Mouse (Mus musculus): ENCODE data around the gene Slc13a5. TPM values are rescaled to one million over a fixed set of nuclear protein-coding genes. Genes with fewer than 3 reads are reported as not detected.

Gene Slc13a5
- polyA plus RNA-seq, 1 experiment = 16.7 TPM

GRCm38 (mm10) chr11:72287543-72287942 is 20.5 kb upstream of the Slc13a5 start:
- peaks cover 3% of the 10 kb centered on the region; the same call in 1 of the 2 replicates for H3K4me1 ChIP-seq (ENCODE audit: control insufficient read depth, insufficient read depth, low read length)
- no peak overlapping the region for H3K27ac ChIP-seq (ENCODE audit: insufficient read depth, low read length)
- TF ChIP-seq POLR2A (IDR thresholded peaks at IDR 0.05; ENCODE audit: extremely low read depth, insufficient read depth, low read length) = no peak
- no peak overlapping the region for H3K4me3 ChIP-seq (ENCODE audit: insufficient read depth, low read length)

DNA sequence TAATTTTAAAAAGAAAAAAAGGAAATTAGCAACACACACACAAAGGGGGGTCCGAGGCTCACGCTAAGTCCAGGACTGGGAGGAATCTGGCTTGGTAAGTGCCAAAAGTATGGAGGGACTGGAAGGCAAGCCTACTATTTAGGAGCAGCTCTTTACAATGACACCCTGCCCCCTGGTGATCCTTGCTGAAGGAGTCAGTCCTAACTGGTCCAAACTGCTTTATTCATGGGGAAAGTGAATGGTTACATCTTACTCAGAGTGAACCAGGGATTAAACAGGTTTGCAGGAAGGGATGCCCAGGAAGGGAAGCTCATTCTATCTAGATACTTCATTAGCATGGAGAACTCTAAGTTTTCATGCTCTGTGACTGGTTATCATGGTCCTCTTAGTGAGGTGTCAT is 20.1 kb upstream of the Slc13a5 start:
- Histone ChIP-seq H3K27ac (ENCODE audit: insufficient read depth, low read length) (no peak overlapping the region), H3K4me3 (ENCODE audit: insufficient read depth, low read length) (no peak overlapping the region), H3K4me1 (ENCODE audit: control insufficient read depth, insufficient read depth, low read length) (peaks cover 3% of the 10 kb centered on the region; the same call in 1 of the 2 replicates)
- no peak for TF ChIP-seq CTCF (IDR thresholded peaks at IDR 0.05; ENCODE audit: extremely low read depth, insufficient read depth, low read length)
- no peak for TF ChIP-seq POLR2A (IDR thresholded peaks at IDR 0.05; ENCODE audit: extremely low read depth, insufficient read depth, low read length)

DNA sequence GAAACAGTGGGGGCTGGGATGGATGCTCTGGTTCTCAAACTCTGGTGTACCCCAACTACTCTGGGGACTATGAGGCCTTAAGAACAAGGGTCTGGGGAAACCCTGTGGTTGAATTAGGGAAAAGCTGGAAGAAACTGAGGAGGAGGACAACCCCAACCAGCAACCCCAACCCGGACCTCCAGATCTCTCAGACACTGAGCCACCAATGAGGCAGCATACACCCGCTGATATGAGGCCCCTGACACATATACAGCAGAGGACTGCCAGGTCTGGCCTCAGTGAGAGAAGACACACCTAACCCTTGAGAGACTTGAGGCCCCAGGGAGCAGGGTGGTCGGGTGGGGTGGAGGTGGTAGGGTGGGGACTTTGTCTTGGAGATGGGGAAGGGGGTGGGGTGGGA is 19.6 kb upstream of the Slc13a5 start:
- H3K4me3 ChIP-seq (ENCODE audit: insufficient read depth, low read length) = no peak overlapping the region
- no peak overlapping the region for H3K27ac ChIP-seq (ENCODE audit: insufficient read depth, low read length)
- no peak for TF ChIP-seq POLR2A (IDR thresholded peaks at IDR 0.05; ENCODE audit: extremely low read depth, insufficient read depth, low read length)
- no peak for TF ChIP-seq CTCF (IDR thresholded peaks at IDR 0.05; ENCODE audit: extremely low read depth, insufficient read depth, low read length)
- H3K4me1 ChIP-seq (ENCODE audit: control insufficient read depth, insufficient read depth, low read length) = peaks cover 3% of the 10 kb centered on the region; the same call in 1 of the 2 replicates

DNA sequence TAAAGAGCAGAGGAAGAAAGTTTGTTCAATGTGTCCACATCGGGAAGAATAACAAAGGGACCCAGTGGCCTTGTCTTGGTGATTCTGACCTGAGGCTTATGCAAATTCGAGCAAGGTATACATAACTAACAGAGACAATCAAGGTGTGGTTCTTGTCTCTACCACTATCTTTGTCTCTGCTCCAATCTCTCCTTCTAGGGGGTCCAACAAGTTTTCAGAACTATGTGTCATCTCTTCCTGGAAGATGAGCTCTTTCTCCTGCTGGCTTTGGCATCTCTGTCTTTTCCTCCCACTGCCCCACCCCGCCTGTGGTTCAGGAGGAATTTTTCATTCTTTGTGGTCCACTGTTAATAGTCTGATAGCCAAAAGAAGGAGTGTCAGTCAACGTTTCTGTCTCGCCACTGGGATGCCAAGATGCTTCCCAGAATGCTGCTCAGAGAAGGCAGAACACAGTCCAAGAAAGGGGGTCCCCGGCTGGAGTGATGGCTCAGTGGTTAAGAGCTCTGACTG is 19.0 kb upstream of the Slc13a5 start:
- peaks cover 3% of the 10 kb centered on the region; the same call in 1 of the 2 replicates for H3K4me1 ChIP-seq (ENCODE audit: control insufficient read depth, insufficient read depth, low read length)
- TF ChIP-seq CTCF (IDR thresholded peaks at IDR 0.05; ENCODE audit: extremely low read depth, insufficient read depth, low read length) (no peak), POLR2A (IDR thresholded peaks at IDR 0.05; ENCODE audit: extremely low read depth, insufficient read depth, low read length) (no peak)
- no peak overlapping the region for H3K27ac ChIP-seq (ENCODE audit: insufficient read depth, low read length)
- no peak overlapping the region for H3K4me3 ChIP-seq (ENCODE audit: insufficient read depth, low read length)

- no peak overlapping the region for H3K27ac ChIP-seq (ENCODE audit: insufficient read depth, low read length)
- H3K4me1 ChIP-seq (ENCODE audit: control insufficient read depth, insufficient read depth, low read length) = peaks cover 3% of the 10 kb centered on the region; the same call in 1 of the 2 replicates
- no peak for TF ChIP-seq POLR2A (IDR thresholded peaks at IDR 0.05; ENCODE audit: extremely low read depth, insufficient read depth, low read length)
- no peak for TF ChIP-seq CTCF (IDR thresholded peaks at IDR 0.05; ENCODE audit: extremely low read depth, insufficient read depth, low read length)
- no peak overlapping the region for H3K4me3 ChIP-seq (ENCODE audit: insufficient read depth, low read length)
Measured at GRCm38 (mm10) chr11:72284532-72285182, 17.6 kb upstream of the Slc13a5 start.

DNA sequence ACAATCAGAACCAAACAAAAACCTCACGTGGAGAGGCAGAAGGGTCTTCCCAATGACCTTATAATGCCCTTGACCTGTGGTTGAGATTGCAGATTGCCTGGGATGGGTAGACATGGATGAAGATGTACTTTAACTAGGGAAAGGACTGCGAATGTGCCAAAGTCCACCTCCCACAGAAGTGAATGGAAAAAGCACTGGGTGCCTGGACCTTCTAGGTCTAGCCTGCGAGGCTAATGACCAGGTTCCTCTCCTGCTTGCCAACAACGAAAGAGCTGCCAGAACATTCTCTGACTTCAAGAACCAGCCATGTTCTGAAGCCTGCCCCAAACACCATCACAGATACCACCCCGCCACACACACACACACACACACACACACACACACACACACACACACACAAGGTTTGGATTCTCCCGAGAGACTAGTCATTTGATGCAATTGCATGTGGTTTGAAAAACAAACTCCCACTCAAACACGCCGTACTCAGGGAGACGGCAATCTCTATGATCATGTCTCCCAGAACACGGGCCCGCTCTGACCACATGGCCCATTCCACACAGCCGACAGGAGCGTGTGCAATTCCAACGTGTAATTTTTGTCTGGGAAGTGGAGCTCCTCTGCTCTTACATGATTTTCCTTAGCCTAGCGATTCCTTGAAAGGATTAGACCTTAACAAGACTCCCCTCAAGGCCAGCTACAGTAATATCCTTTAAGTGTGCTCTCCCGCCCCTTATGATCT is 16.6 kb upstream of the Slc13a5 start:
- H3K27ac ChIP-seq (ENCODE audit: insufficient read depth, low read length) = no peak overlapping the region
- no peak overlapping the region for H3K4me3 ChIP-seq (ENCODE audit: insufficient read depth, low read length)
- TF ChIP-seq POLR2A (IDR thresholded peaks at IDR 0.05; ENCODE audit: extremely low read depth, insufficient read depth, low read length) (no peak), CTCF (IDR thresholded peaks at IDR 0.05; ENCODE audit: extremely low read depth, insufficient read depth, low read length) (no peak)
- H3K4me1 ChIP-seq (ENCODE audit: control insufficient read depth, insufficient read depth, low read length) = peaks cover 3% of the 10 kb centered on the region; the same call in 1 of the 2 replicates

DNA sequence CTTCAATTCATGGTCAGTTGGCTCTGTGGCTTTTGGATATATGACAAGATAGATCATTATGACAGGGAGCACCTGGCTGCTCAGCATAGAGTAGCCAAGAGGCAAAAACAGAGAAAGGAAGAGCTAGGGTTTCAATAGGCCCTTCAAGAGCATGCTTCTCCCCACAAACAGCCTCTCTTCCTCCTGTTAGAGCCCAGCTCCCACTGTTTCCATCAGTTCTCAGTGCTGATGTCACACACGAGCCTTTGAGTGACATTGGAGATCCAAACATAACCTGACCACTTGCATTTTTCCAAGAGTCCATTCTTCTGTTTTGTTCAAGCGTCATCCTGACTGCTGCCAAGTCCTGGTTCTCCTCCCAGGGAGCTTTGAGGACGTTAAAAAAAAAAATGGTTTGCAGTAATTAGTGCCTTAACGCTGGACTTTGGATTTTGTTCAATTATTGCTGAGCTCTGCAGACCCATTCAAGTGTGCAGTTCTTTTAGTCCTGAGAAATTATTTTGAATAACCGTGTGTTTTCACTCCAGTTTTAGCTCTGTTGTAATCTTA is 14.9 kb upstream of the Slc13a5 start:
- H3K4me1 ChIP-seq (ENCODE audit: control insufficient read depth, insufficient read depth, low read length) = peaks cover 3% of the 10 kb centered on the region; the same call in 1 of the 2 replicates
- H3K27ac ChIP-seq (ENCODE audit: insufficient read depth, low read length) = no peak overlapping the region
- no peak overlapping the region for H3K4me3 ChIP-seq (ENCODE audit: insufficient read depth, low read length)
- no peak for TF ChIP-seq CTCF (IDR thresholded peaks at IDR 0.05; ENCODE audit: extremely low read depth, insufficient read depth, low read length)
- no peak for TF ChIP-seq POLR2A (IDR thresholded peaks at IDR 0.05; ENCODE audit: extremely low read depth, insufficient read depth, low read length)

GRCm38 (mm10) chr11:72281143-72281851 is 14.3 kb upstream of the Slc13a5 start:
- Histone ChIP-seq H3K4me1 (ENCODE audit: control insufficient read depth, insufficient read depth, low read length) (peaks cover 3% of the 10 kb centered on the region; the same call in 1 of the 2 replicates), H3K4me3 (ENCODE audit: insufficient read depth, low read length) (no peak overlapping the region), H3K27ac (ENCODE audit: insufficient read depth, low read length) (no peak overlapping the region)
- TF ChIP-seq POLR2A (IDR thresholded peaks at IDR 0.05; ENCODE audit: extremely low read depth, insufficient read depth, low read length) (no peak), CTCF (IDR thresholded peaks at IDR 0.05; ENCODE audit: extremely low read depth, insufficient read depth, low read length) (no peak)

DNA sequence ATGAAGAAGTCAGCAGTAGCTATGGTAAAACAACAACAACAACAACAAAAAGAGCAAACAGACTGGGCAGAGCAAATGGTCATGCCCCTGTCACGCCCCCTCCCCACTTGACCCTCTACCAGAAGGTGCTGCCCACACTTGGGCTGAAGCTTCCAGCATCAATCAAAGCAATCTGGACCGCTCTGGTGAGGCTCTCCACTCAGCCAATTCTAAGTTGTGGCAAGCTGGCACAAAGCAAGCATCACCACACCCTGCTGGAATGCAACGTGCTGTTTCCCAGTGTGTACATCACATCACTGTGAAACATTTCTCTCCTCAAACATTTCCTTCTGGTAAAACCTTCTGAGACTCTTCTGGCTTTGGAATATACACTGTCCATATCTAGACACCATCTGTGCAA is 6.3 kb upstream of the Slc13a5 start:
- Histone ChIP-seq H3K4me3 (ENCODE audit: insufficient read depth, low read length) (no peak overlapping the region), H3K27ac (ENCODE audit: insufficient read depth, low read length) (no peak overlapping the region), H3K4me1 (ENCODE audit: control insufficient read depth, insufficient read depth, low read length) (no peaks in the 10 kb centered on the region)
- no peak for TF ChIP-seq POLR2A (IDR thresholded peaks at IDR 0.05; ENCODE audit: extremely low read depth, insufficient read depth, low read length)
- no peak for TF ChIP-seq CTCF (IDR thresholded peaks at IDR 0.05; ENCODE audit: extremely low read depth, insufficient read depth, low read length)
